Mouse (Mus musculus): ENCODE data around the gene Tnrc18. TPM values are rescaled to one million over a fixed set of nuclear protein-coding genes. Genes with fewer than 3 reads are reported as not detected.
A peak's percentile ranks its signal among the peaks of the same experiment; 100 is the strongest.

Tnrc18 gene
- polyA plus RNA-seq, 1 experiment from 2014 or later: 36.4 TPM

GRCm38 (mm10) chr5:142764889-142765288, 52.6 kb downstream of the Tnrc18 start:
- no peaks in the 10 kb centered on the region for H3K9me3 ChIP-seq (ENCODE audit: control insufficient read depth, low read length)
- H3K4me3 ChIP-seq (ENCODE audit: low read depth, low read length): no peak overlapping the region
- peaks cover 68% of the 10 kb centered on the region for H3K36me3 ChIP-seq (ENCODE audit: control insufficient read depth, insufficient read depth, low read length)
- no peak overlapping the region for H3K9ac ChIP-seq (replicated peaks; ENCODE audit: low read depth, low read length)
- ATAC-seq (ENCODE audit: low read depth): no peak
- H3K4me2 ChIP-seq (ENCODE audit: low read depth, low read length): no peak overlapping the region
- peaks cover 20% of the 10 kb centered on the region for H3K4me1 ChIP-seq (ENCODE audit: control insufficient read depth, insufficient read depth, low read length)
- no peak overlapping the region for H3K27ac ChIP-seq (ENCODE audit: low read depth, low read length)
- no peaks in the 10 kb centered on the region for H3K27me3 ChIP-seq (ENCODE audit: control insufficient read depth, insufficient read depth, low read length)
- WGBS: 69% methylated on average over 15 of the region's 15 CpGs

GRCm38 (mm10) chr5:142764306-142764705, 53.2 kb downstream of the Tnrc18 start:
- Histone ChIP-seq H3K9me3 (ENCODE audit: control insufficient read depth, low read length) (no peaks in the 10 kb centered on the region), H3K9ac (replicated peaks; ENCODE audit: low read depth, low read length) (no peak overlapping the region), H3K4me3 (ENCODE audit: low read depth, low read length) (no peak overlapping the region), H3K36me3 (ENCODE audit: control insufficient read depth, insufficient read depth, low read length) (peaks cover 68% of the 10 kb centered on the region), H3K27me3 (ENCODE audit: control insufficient read depth, insufficient read depth, low read length) (no peaks in the 10 kb centered on the region), H3K27ac (ENCODE audit: low read depth, low read length) (no peak overlapping the region), H3K4me1 (ENCODE audit: control insufficient read depth, insufficient read depth, low read length) (peaks cover 20% of the 10 kb centered on the region), H3K4me2 (ENCODE audit: low read depth, low read length) (no peak overlapping the region)
- 49% methylated on average over 11 of the region's 11 CpGs for WGBS
- ATAC-seq (ENCODE audit: low read depth): no peak

- H3K4me1 ChIP-seq (ENCODE audit: control insufficient read depth, insufficient read depth, low read length): peaks cover 13% of the 10 kb centered on the region; the same call in 1 of the 2 replicates
- no peak for ATAC-seq (ENCODE audit: low read depth)
- H3K27ac ChIP-seq (ENCODE audit: low read depth, low read length): peak overlapping the region; percentile 82
- H3K36me3 ChIP-seq (ENCODE audit: control insufficient read depth, insufficient read depth, low read length): peaks cover 77% of the 10 kb centered on the region
- no peaks in the 10 kb centered on the region for H3K27me3 ChIP-seq (ENCODE audit: control insufficient read depth, insufficient read depth, low read length)
- H3K9ac ChIP-seq (replicated peaks; ENCODE audit: low read depth, low read length): no peak overlapping the region
- 54% methylated on average over 21 of the region's 21 CpGs for WGBS
- H3K9me3 ChIP-seq (ENCODE audit: control insufficient read depth, low read length): no peaks in the 10 kb centered on the region
- H3K4me3 ChIP-seq (ENCODE audit: low read depth, low read length): no peak overlapping the region
- no peak overlapping the region for H3K4me2 ChIP-seq (ENCODE audit: low read depth, low read length)
These were observed 55.2 kb downstream of the Tnrc18 start for GRCm38 (mm10) chr5:142762082-142762807.

GRCm38 (mm10) chr5:142761326-142761983, 56.0 kb downstream of the Tnrc18 start:
- Histone ChIP-seq H3K4me2 (ENCODE audit: low read depth, low read length) (no peak overlapping the region), H3K36me3 (ENCODE audit: control insufficient read depth, insufficient read depth, low read length) (peaks cover 77% of the 10 kb centered on the region), H3K4me1 (ENCODE audit: control insufficient read depth, insufficient read depth, low read length) (peaks cover 13% of the 10 kb centered on the region; the same call in 1 of the 2 replicates), H3K4me3 (ENCODE audit: low read depth, low read length) (no peak overlapping the region), H3K9me3 (ENCODE audit: control insufficient read depth, low read length) (no peaks in the 10 kb centered on the region), H3K27ac (ENCODE audit: low read depth, low read length) (peak overlapping the region; percentile 82), H3K27me3 (ENCODE audit: control insufficient read depth, insufficient read depth, low read length) (no peaks in the 10 kb centered on the region), H3K9ac (replicated peaks; ENCODE audit: low read depth, low read length) (no peak overlapping the region)
- ATAC-seq (ENCODE audit: low read depth): peak; percentile 47; the same call in 1 of the 2 replicates
- 56% methylated on average over 16 of the region's 16 CpGs for WGBS

GRCm38 (mm10) chr5:142759786-142760185, 57.7 kb downstream of the Tnrc18 start:
- H3K9me3 ChIP-seq (ENCODE audit: control insufficient read depth, low read length): no peaks in the 10 kb centered on the region
- no peak overlapping the region for H3K9ac ChIP-seq (replicated peaks; ENCODE audit: low read depth, low read length)

GRCm38 (mm10) chr5:142752241-142752640, 65.2 kb downstream of the Tnrc18 start:
- ATAC-seq (ENCODE audit: low read depth): no peak
- Histone ChIP-seq H3K9me3 (ENCODE audit: control insufficient read depth, low read length) (no peaks in the 10 kb centered on the region), H3K27ac (ENCODE audit: low read depth, low read length) (no peak overlapping the region), H3K27me3 (ENCODE audit: control insufficient read depth, insufficient read depth, low read length) (no peaks in the 10 kb centered on the region), H3K4me2 (ENCODE audit: low read depth, low read length) (no peak overlapping the region), H3K4me3 (ENCODE audit: low read depth, low read length) (no peak overlapping the region), H3K4me1 (ENCODE audit: control insufficient read depth, insufficient read depth, low read length) (no peaks in the 10 kb centered on the region), H3K36me3 (ENCODE audit: control insufficient read depth, insufficient read depth, low read length) (peaks cover 54% of the 10 kb centered on the region), H3K9ac (replicated peaks; ENCODE audit: low read depth, low read length) (no peak overlapping the region)
- 48% methylated on average over 13 of the region's 13 CpGs for WGBS

More at GRCm38 (mm10) chr5:142759786-142760185, 57.7 kb downstream of the Tnrc18 start:
- H3K27me3 ChIP-seq (ENCODE audit: control insufficient read depth, insufficient read depth, low read length): no peaks in the 10 kb centered on the region
- no peak overlapping the region for H3K4me2 ChIP-seq (ENCODE audit: low read depth, low read length)
- peaks cover 68% of the 10 kb centered on the region for H3K36me3 ChIP-seq (ENCODE audit: control insufficient read depth, insufficient read depth, low read length)
- WGBS: 91% methylated on average over 8 of the region's 8 CpGs
- no peak for ATAC-seq (ENCODE audit: low read depth)
- H3K4me3 ChIP-seq (ENCODE audit: low read depth, low read length): no peak overlapping the region
- H3K27ac ChIP-seq (ENCODE audit: low read depth, low read length): no peak overlapping the region; the same call in 1 of the 2 replicates
- peaks cover 13% of the 10 kb centered on the region; the same call in 1 of the 2 replicates for H3K4me1 ChIP-seq (ENCODE audit: control insufficient read depth, insufficient read depth, low read length)

GRCm38 (mm10) chr5:142750173-142750572, 67.3 kb downstream of the Tnrc18 start:
- 86% methylated on average over 10 of the region's 11 CpGs for WGBS
- ATAC-seq (ENCODE audit: low read depth): no peak
- no peaks in the 10 kb centered on the region for H3K4me1 ChIP-seq (ENCODE audit: control insufficient read depth, insufficient read depth, low read length)
- no peak overlapping the region for H3K4me2 ChIP-seq (ENCODE audit: low read depth, low read length)
- H3K9ac ChIP-seq (replicated peaks; ENCODE audit: low read depth, low read length): no peak overlapping the region
- H3K27me3 ChIP-seq (ENCODE audit: control insufficient read depth, insufficient read depth, low read length): no peaks in the 10 kb centered on the region
- no peak overlapping the region for H3K4me3 ChIP-seq (ENCODE audit: low read depth, low read length)
- no peak overlapping the region for H3K27ac ChIP-seq (ENCODE audit: low read depth, low read length)
- H3K9me3 ChIP-seq (ENCODE audit: control insufficient read depth, low read length): no peaks in the 10 kb centered on the region
- H3K36me3 ChIP-seq (ENCODE audit: control insufficient read depth, insufficient read depth, low read length): peaks cover 49% of the 10 kb centered on the region

- WGBS: 77% methylated on average over 12 of the region's 12 CpGs
These were observed 70.3 kb downstream of the Tnrc18 start for GRCm38 (mm10) chr5:142747026-142747629.

GRCm38 (mm10) chr5:142739941-142740340, 77.5 kb downstream of the Tnrc18 start:
- Histone ChIP-seq H3K4me3 (ENCODE audit: low read depth, low read length) (no peak overlapping the region), H3K9ac (replicated peaks; ENCODE audit: low read depth, low read length) (no peak overlapping the region), H3K36me3 (ENCODE audit: control insufficient read depth, insufficient read depth, low read length) (peaks cover 74% of the 10 kb centered on the region), H3K4me2 (ENCODE audit: low read depth, low read length) (no peak overlapping the region), H3K4me1 (ENCODE audit: control insufficient read depth, insufficient read depth, low read length) (no peaks in the 10 kb centered on the region), H3K9me3 (ENCODE audit: control insufficient read depth, low read length) (no peaks in the 10 kb centered on the region), H3K27ac (ENCODE audit: low read depth, low read length) (no peak overlapping the region), H3K27me3 (ENCODE audit: control insufficient read depth, insufficient read depth, low read length) (no peaks in the 10 kb centered on the region)
- peak; percentile 26; the same call in 1 of the 2 replicates for ATAC-seq (ENCODE audit: low read depth)
- WGBS: 77% methylated on average over 8 of the region's 8 CpGs

More at GRCm38 (mm10) chr5:142747026-142747629, 70.3 kb downstream of the Tnrc18 start:
- ATAC-seq (ENCODE audit: low read depth): no peak
- H3K9ac ChIP-seq (replicated peaks; ENCODE audit: low read depth, low read length): no peak overlapping the region
- peaks cover 70% of the 10 kb centered on the region for H3K36me3 ChIP-seq (ENCODE audit: control insufficient read depth, insufficient read depth, low read length)
- no peak overlapping the region for H3K27ac ChIP-seq (ENCODE audit: low read depth, low read length)
- H3K4me3 ChIP-seq (ENCODE audit: low read depth, low read length): no peak overlapping the region
- no peaks in the 10 kb centered on the region for H3K9me3 ChIP-seq (ENCODE audit: control insufficient read depth, low read length)
- H3K4me2 ChIP-seq (ENCODE audit: low read depth, low read length): no peak overlapping the region
- no peaks in the 10 kb centered on the region for H3K4me1 ChIP-seq (ENCODE audit: control insufficient read depth, insufficient read depth, low read length)
- H3K27me3 ChIP-seq (ENCODE audit: control insufficient read depth, insufficient read depth, low read length): no peaks in the 10 kb centered on the region

Measured in neural tube, embryonic 14.5 days (tissue).